In genomic region chr13:56595246-56595645, GRCm38 (mm10) we compare ENCODE assay signal across 26 mouse cellular contexts. TPM values are rescaled to one million over a fixed set of nuclear protein-coding genes. Genes with fewer than 3 reads are reported as not detected.
A peak's percentile ranks its signal among the peaks of the same experiment; 100 is the strongest.
DNase-seq lines count a peak whose midpoint lies in the region; ATAC-seq lines count a peak whose summit lies in the region.
"Had no signal": no experiment of that assay in that cellular context is flagged by ENCODE, and none has a peak within 500 bp of the region (broad histone marks: within the 10 kb centered on the region; RNA-seq: fewer than 3 reads in every experiment).

No protein-coding gene starts in this region.

- H3K9ac ChIP-seq in kidney, embryonic 16.5 days (replicated peaks; ENCODE audit: low read length): no peak overlapping the region
- H3K9ac ChIP-seq in limb, embryonic 15.5 days: no peak overlapping the region
- H3K9ac ChIP-seq: forebrain, embryonic 15.5 days; liver, embryonic 13.5 days had no signal

- 44% methylated on average over 8 of the region's 8 CpGs for WGBS in heart, embryonic 10.5 days
- WGBS in kidney, embryonic 16.5 days: 68% methylated on average over 8 of the region's 8 CpGs
- 68% methylated on average over 8 of the region's 8 CpGs for WGBS in limb, embryonic 15.5 days

- DNase-seq in heart, embryonic 10.5 days (ENCODE audit: low spot score): no peak
- no peak for DNase-seq in heart, adult 18-20 months
- DNase-seq in kidney, adult 18-20 months: peak; percentile 49
- peak; percentile 75 for DNase-seq in kidney, adult 9 months
- no peak for DNase-seq in thymus, postnatal 14 days
- no peak for DNase-seq in adrenal gland, adult 8-10 months
- DNase-seq: adrenal gland, adult 2 months; cerebellum, adult 18-20 months; cerebellum, postnatal 36 days; heart, postnatal 14 days; layer of hippocampus, postnatal 36 days; liver, embryonic 13.5 days; retina, postnatal 1 day had no signal

- H3K4me1 ChIP-seq in heart, embryonic 10.5 days: peaks cover 74% of the 10 kb centered on the region
- H3K4me1 ChIP-seq in kidney, embryonic 16.5 days (ENCODE audit: insufficient read depth, low read length): peaks cover 25% of the 10 kb centered on the region
- H3K4me1 ChIP-seq in limb, embryonic 15.5 days: peaks cover 59% of the 10 kb centered on the region
- H3K4me1 ChIP-seq: liver, embryonic 13.5 days had no signal

- H3K27ac ChIP-seq in heart, embryonic 10.5 days: peak overlapping the region; percentile 71; the same call in 1 of the 2 replicates
- H3K27ac ChIP-seq in kidney, embryonic 16.5 days (ENCODE audit: low read length): no peak overlapping the region
- peak overlapping the region; percentile 62; the same call in 1 of the 2 replicates for H3K27ac ChIP-seq in limb, embryonic 15.5 days
- H3K27ac ChIP-seq: forebrain, embryonic 15.5 days; hindbrain, postnatal 0 days; liver, embryonic 13.5 days had no signal

- H3K4me3 ChIP-seq in heart, embryonic 10.5 days: no peak overlapping the region
- H3K4me3 ChIP-seq in kidney, embryonic 16.5 days (ENCODE audit: low read length): no peak overlapping the region
- H3K4me3 ChIP-seq in limb, embryonic 15.5 days: no peak overlapping the region
- H3K4me3 ChIP-seq: erythroblast, embryonic 14.5 days; forebrain, embryonic 15.5 days; liver, embryonic 13.5 days had no signal

- no peak overlapping the region for H3K4me2 ChIP-seq in kidney, embryonic 16.5 days (replicated peaks; ENCODE audit: low read depth, low read length)
- no peak overlapping the region for H3K4me2 ChIP-seq in limb, embryonic 15.5 days
- H3K4me2 ChIP-seq: forebrain, embryonic 15.5 days; liver, embryonic 13.5 days had no signal

- no peaks in the 10 kb centered on the region for H3K36me3 ChIP-seq in heart, embryonic 10.5 days
- H3K36me3 ChIP-seq in kidney, embryonic 16.5 days (ENCODE audit: insufficient read depth, low read length): no peaks in the 10 kb centered on the region
- no peaks in the 10 kb centered on the region for H3K36me3 ChIP-seq in limb, embryonic 15.5 days
- H3K36me3 ChIP-seq: forebrain, embryonic 15.5 days; liver, embryonic 13.5 days had no signal

- ATAC-seq in kidney, embryonic 16.5 days (ENCODE audit: low FRiP score, low TSS enrichment): no peak
- ATAC-seq in limb, embryonic 15.5 days (ENCODE audit: insufficient number of reproducible peaks, low FRiP score, low TSS enrichment, low read depth): no peak
- ATAC-seq: forebrain, embryonic 15.5 days; hindbrain, postnatal 0 days; midbrain, embryonic 16.5 days had no signal

- no peaks in the 10 kb centered on the region for H3K27me3 ChIP-seq in heart, embryonic 10.5 days (ENCODE audit: insufficient read depth, poor library complexity, severe bottlenecking)
- H3K27me3 ChIP-seq in kidney, embryonic 16.5 days (ENCODE audit: insufficient read depth, low read length): no peaks in the 10 kb centered on the region
- no peaks in the 10 kb centered on the region for H3K27me3 ChIP-seq in limb, embryonic 15.5 days
- H3K27me3 ChIP-seq: forebrain, embryonic 15.5 days; liver, embryonic 13.5 days had no signal

- H3K9me3 ChIP-seq in heart, embryonic 10.5 days: no peaks in the 10 kb centered on the region
- H3K9me3 ChIP-seq in kidney, embryonic 16.5 days (ENCODE audit: low read length): no peaks in the 10 kb centered on the region
- H3K9me3 ChIP-seq in limb, embryonic 15.5 days: no peaks in the 10 kb centered on the region
- H3K9me3 ChIP-seq: forebrain, embryonic 15.5 days; liver, embryonic 13.5 days had no signal

RNA-seq across cellular contexts. Expression of gene Tgfbi, which starts 14.1 kb away (rescaled TPM):
- polyA plus RNA-seq in heart, embryonic 10.5 days (2016; fragmentation: Nextera tagmentation; extraction: Ambion mirVana): 50.4 and 66.2 TPM in 2 replicates
- 10 to 100 TPM; 19.5 to 22.9 TPM for total RNA-seq in heart, adult 18-20 months (2021)
- polyA plus RNA-seq in kidney, embryonic 16.5 days (2015; fragmentation: Nextera tagmentation; extraction: Ambion mirVana): 133 and 135 TPM in 2 replicates
- polyA plus RNA-seq in limb, embryonic 15.5 days (2015; fragmentation: Nextera tagmentation; extraction: Ambion mirVana): 105 and 121 TPM in 2 replicates
- 100 to 1,000 TPM in 2 of 4 experiments, 10 to 100 TPM in 2; 35.2 to 174 (median 104) TPM for total RNA-seq in adrenal gland, adult 8-10 months (2022)
- total RNA-seq: MEL had no signal

RNA-seq across cellular contexts. Expression of gene Lect2, which starts 46.9 kb away (rescaled TPM):
- polyA plus RNA-seq in heart, embryonic 10.5 days (2016; fragmentation: Nextera tagmentation; extraction: Ambion mirVana): 0.41 and 8.8 TPM in 2 replicates
- not detected for total RNA-seq in heart, adult 18-20 months (2021)
- polyA plus RNA-seq in kidney, embryonic 16.5 days (2015; fragmentation: Nextera tagmentation; extraction: Ambion mirVana): 1.1 and 1.2 TPM in 2 replicates
- not detected in 2 replicates for polyA plus RNA-seq in limb, embryonic 15.5 days (2015; fragmentation: Nextera tagmentation; extraction: Ambion mirVana)
- total RNA-seq in adrenal gland, adult 8-10 months (2022): not detected
- total RNA-seq: heart, postnatal 14 days; hindbrain, postnatal 0 days; layer of hippocampus, adult 18-20 months; layer of hippocampus, postnatal 36 days; left cerebral cortex, postnatal 25 days; megakaryocyte, adult 5-6 weeks; MEL had no signal
- polyA plus RNA-seq: adrenal gland, adult 2 months; forebrain, embryonic 15.5 days; gonadal fat pad, adult 2 months; hindbrain, postnatal 0 days; lung, embryonic 16.5 days; midbrain, embryonic 16.5 days; thymus, postnatal 0 days had no signal

Comparison
In these comparisons a context has a peak if more than half of its experiments do, and no peak if none do; other contexts are left out.
1. DNase-seq: peak in kidney, adult 18-20 months (single experiment) and kidney, adult 9 months (single experiment); none in heart, embryonic 10.5 days (single experiment), heart, adult 18-20 months (0 of 2), thymus, postnatal 14 days (single experiment) and adrenal gland, adult 8-10 months (single experiment).